Mouse (Mus musculus) lung, postnatal 0 days (tissue): ENCODE results near the gene Myo1g. TPM values are rescaled to one million over a fixed set of nuclear protein-coding genes. Genes with fewer than 3 reads are reported as not detected.

Experiments used
- ATAC-seq: fragments of 200-750 bp; cut with Nextera tagmentation; 2 replicates; pipeline ENCODE4 v1.8.0; 2017; ENCODE audit warnings: moderate library complexity
- DNase-seq: peaks from one replicate; pipeline ENCODE4 v3.0.0-alpha.2; 2016; ENCODE audit warnings: low spot score
- H3K27ac ChIP-seq: fragments of 300-500 bp; sonication (generic); 2 replicates; pipeline ENCODE4 v1.5.1; 2014; ENCODE audit warnings: antibody characterized with exemption, mild to moderate bottlenecking, low read length, mixed read lengths
- H3K27me3 ChIP-seq: fragments of 300-500 bp; sonication (generic); replicated peaks from 2 replicates; pipeline ENCODE4 v1.6.1; 2014; ENCODE audit warnings: low read length, mixed read lengths; ENCODE audit not compliant: insufficient read depth
- H3K36me3 ChIP-seq: fragments of 300-500 bp; sonication (generic); 2 replicates; pipeline ENCODE4 v1.6.1; 2014; ENCODE audit warnings: low read length, mixed read lengths; ENCODE audit not compliant: insufficient read depth
- H3K4me1 ChIP-seq: fragments of 300-500 bp; sonication (generic); 2 replicates; pipeline ENCODE4 v1.6.1; 2014; ENCODE audit warnings: antibody characterized with exemption, low read depth, low read length, mixed read lengths; ENCODE audit not compliant: insufficient read depth
- H3K4me2 ChIP-seq: fragments of 300-500 bp; sonication (generic); replicated peaks from 2 replicates; pipeline ENCODE4 v1.6.1; 2014; ENCODE audit warnings: low read depth, mild to moderate bottlenecking, low read length, moderate library complexity, mixed read lengths
- H3K4me3 ChIP-seq: fragments of 300-500 bp; sonication (generic); 2 replicates; pipeline ENCODE4 v1.5.1; 2014; ENCODE audit warnings: low read depth, low read length
- H3K9ac ChIP-seq: fragments of 300-500 bp; sonication (generic); replicated peaks from 2 replicates; pipeline ENCODE4 v1.6.1; 2014; ENCODE audit warnings: low read depth, mild to moderate bottlenecking
- H3K9me3 ChIP-seq: fragments of 300-500 bp; sonication (generic); 2 replicates; pipeline ENCODE4 v1.6.1; 2016; ENCODE audit warnings: low read length, mixed read lengths
- CTCF ChIP-seq: IDR thresholded peaks from 2 replicates; pipeline ENCODE4 v1.5.1; 2016; ENCODE audit warnings: antibody characterized with exemption, mild to moderate bottlenecking
- EP300 ChIP-seq: IDR thresholded peaks from 2 replicates; pipeline ENCODE4 v1.6.1; 2016; ENCODE audit warnings: antibody characterized with exemption, mild to moderate bottlenecking, control low read depth
- WGBS: fragments of 180-500 bp; shearing (Covaris S2); extraction: QIAGEN DNeasy Blood & Tissue Kit; methylation state at CpG from one replicate; pipeline ENCODE4 v1.1.7; 2014; 5-methylcytosine and 5-hydroxymethylcytosine counted together
- polyA plus RNA-seq: library from polyadenylated mRNA; unstranded; fragments of >200 nt; fragmentation: Nextera tagmentation; extraction: Ambion mirVana; gene quantifications from 2 replicates; pipeline ENCODE4 v1.2.1, GENCODE M21; 2015

Gene Myo1g
- polyA plus RNA-seq, 1 experiment from 2014 or later, result 6.2 TPM

DNA sequence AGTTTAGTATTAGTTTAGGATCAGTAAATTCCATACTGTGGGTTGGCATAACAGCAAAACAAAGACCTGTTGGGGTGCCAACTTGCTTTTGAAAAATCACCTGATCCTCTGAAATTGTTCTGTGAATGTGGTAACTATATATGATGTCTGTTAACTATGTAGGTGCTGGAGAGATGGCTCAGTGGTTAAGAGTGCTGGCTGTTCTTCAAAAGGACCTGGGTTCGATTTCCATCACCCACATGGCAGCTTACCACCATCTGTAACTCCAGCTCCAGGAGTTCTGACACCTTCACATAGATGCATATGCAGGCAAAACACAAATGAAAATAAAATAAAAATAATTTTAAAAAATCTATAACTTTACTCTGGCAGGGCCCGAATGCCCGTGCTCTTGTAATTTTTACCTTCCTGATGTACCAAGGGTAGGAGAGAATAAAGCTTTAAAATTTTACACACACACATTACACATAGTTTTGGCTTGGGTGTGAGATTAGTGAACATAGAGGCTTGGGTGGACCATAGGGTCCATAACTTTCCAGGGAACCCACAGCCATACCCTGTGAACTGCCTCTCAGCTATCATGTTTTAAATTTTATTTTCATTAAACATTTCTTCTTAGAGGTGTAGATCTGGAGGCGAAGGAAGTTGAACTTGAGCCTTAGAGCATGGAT, 24.6 kb upstream of the Myo1g start:
- Histone ChIP-seq H3K36me3 (no peaks in the 10 kb centered on the region), H3K4me1 (peaks cover 6% of the 10 kb centered on the region; the same call in 1 of the 2 replicates), H3K9ac (no peak overlapping the region), H3K4me2 (no peak overlapping the region), H3K27ac (0 out of 2 replicates have a peak overlapping the region, but pooled peaks have one; percentile 99), H3K4me3 (no peak overlapping the region), H3K9me3 (no peaks in the 10 kb centered on the region), H3K27me3 (no peaks in the 10 kb centered on the region)
- 95% methylated on average over 4 of the region's 4 CpGs for WGBS
- ATAC-seq (no peak), DNase-seq (no peak)
- TF ChIP-seq CTCF (no peak), EP300 (no peak)

DNA sequence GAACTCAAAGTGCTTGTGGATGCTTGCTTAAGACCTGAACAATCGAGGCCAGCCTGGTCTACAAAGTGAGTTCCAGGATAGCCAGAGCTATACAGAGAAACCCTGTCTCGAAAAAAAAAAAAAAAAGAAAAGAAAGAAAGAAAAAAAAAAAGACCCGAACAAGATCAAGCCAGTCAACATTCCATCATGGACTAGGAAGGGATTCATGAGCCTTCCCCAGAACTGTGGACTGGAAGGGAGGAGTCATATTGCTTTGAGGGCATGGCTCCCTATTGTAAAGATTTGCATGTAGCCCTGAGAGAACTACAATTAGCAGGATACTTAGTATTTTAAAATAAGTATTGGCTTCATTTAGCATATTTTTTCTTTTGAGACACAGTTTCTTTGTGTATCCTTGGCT, 23.9 kb upstream of the Myo1g start:
- no peak overlapping the region for H3K4me3 ChIP-seq
- H3K27ac ChIP-seq, result no peak overlapping the region
- WGBS, result 75% methylated on average over 3 of the region's 3 CpGs
- H3K27me3 ChIP-seq, result no peaks in the 10 kb centered on the region
- H3K4me1 ChIP-seq, result peaks cover 6% of the 10 kb centered on the region; the same call in 1 of the 2 replicates
- H3K36me3 ChIP-seq, result no peaks in the 10 kb centered on the region
- H3K9ac ChIP-seq, result no peak overlapping the region
- no peak overlapping the region for H3K4me2 ChIP-seq
- no peak for DNase-seq
- no peak for TF ChIP-seq CTCF
- ATAC-seq, result no peak
- H3K9me3 ChIP-seq, result no peaks in the 10 kb centered on the region

DNA sequence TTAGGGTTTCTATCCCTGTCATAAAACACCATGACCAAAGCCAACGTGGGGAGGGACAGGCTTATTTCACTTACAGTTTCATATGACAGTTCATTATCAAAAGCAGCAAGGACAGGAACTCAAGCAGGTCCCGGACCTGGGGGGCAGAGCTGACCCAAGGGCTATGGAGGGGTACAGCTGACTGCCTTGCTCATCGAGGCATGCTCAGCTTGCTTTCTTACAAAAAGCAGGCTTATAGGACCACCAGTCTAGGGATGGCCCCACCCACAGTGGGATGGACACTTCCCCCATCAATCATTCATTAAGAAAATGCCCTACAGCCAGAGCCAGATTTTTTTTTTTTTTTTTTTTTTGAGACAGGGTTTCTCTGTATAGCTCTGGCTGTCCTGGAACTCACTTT, 10.0 kb upstream of the Myo1g start:
- TF ChIP-seq EP300, result no peak
- no peak for TF ChIP-seq CTCF
- no peaks in the 10 kb centered on the region for H3K9me3 ChIP-seq
- no peak overlapping the region for H3K9ac ChIP-seq
- H3K4me1 ChIP-seq, result peaks cover 8% of the 10 kb centered on the region; the same call in 1 of the 2 replicates
- H3K4me2 ChIP-seq, result no peak overlapping the region
- H3K36me3 ChIP-seq, result no peaks in the 10 kb centered on the region
- WGBS, result 86% methylated on average over 3 of the region's 3 CpGs
- no peak overlapping the region for H3K27ac ChIP-seq
- no peak for ATAC-seq
- no peaks in the 10 kb centered on the region for H3K27me3 ChIP-seq
- DNase-seq, result no peak
- no peak overlapping the region for H3K4me3 ChIP-seq

DNA sequence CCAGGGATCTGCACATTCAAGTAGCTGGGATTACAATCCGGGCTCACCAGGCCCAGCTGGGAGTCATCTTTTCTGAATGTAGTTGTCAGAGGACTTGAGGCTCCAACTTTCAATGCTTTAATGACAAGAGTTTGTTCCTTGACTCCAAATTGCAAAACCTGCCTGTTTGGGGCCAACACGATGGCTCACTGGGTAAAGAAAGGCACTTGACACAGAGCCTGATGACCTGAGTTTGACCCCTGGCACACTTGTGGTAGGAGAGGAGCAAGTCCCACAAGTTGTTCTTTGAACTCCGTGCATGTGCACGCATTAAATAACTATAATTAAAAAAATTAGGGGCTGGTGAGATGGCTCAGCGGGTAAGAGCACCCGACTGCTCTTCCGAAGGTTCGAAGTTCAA, 9.2 kb upstream of the Myo1g start:
- Histone ChIP-seq H3K4me2 (no peak overlapping the region), H3K9ac (no peak overlapping the region), H3K27ac (no peak overlapping the region), H3K4me3 (no peak overlapping the region), H3K36me3 (peaks cover 4% of the 10 kb centered on the region), H3K27me3 (no peaks in the 10 kb centered on the region), H3K4me1 (peaks cover 8% of the 10 kb centered on the region; the same call in 1 of the 2 replicates), H3K9me3 (no peaks in the 10 kb centered on the region)
- ATAC-seq (no peak), DNase-seq (no peak)
- no peak for TF ChIP-seq EP300
- TF ChIP-seq CTCF, result no peak
- WGBS, result 84% methylated on average over 8 of the region's 8 CpGs

DNA sequence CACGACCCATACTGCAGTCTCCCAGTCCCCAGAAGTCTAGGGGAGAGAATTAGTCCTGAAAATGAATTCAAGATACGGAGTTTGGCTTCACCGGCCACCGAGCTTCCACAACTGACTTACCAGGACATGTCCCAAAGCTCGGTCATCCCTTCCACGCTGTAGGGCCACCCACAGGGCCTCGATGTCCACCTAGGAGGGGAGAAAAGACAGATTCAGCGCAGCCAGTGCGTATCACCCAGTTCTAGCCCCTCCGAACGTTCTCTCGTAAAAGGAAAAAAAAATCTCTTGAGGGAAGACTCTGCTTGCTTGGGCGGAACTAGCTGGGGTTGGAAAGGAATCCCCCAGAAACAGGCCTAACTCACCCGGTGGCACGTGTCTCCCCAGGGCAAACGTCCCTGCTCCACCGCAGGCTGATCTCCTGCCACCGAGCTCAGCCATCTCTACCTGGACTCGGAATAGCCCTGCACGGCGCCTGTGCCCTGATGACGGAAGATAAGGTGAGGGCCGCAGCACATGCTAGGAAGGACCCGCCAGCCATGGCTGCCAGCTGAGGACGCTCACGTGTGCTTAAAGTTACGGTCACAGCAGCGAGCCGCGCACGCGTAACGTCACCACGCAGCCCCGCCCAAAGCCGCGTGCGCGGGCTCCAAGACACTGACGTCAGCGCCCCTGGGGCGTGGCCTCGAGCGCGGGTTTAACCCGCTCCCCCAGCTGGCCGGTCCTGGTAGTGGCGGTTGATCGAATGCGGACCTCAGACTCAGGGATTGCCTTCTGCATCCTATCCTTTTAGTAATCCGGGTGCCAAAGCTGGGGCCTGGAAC, 7.6 kb upstream of the Myo1g start:
- no peaks in the 10 kb centered on the region for H3K27me3 ChIP-seq
- H3K9ac ChIP-seq, result peak overlapping the region; percentile 37
- WGBS, result 1% methylated on average over 51 of the region's 51 CpGs
- no peaks in the 10 kb centered on the region for H3K9me3 ChIP-seq
- H3K27ac ChIP-seq, result peak overlapping the region; percentile 85
- peaks cover 8% of the 10 kb centered on the region for H3K36me3 ChIP-seq
- ATAC-seq (peak; percentile 99), DNase-seq (peak; percentile 98)
- TF ChIP-seq EP300 (no peak), CTCF (peak; percentile 88)
- H3K4me2 ChIP-seq, result peak overlapping the region; percentile 59
- peaks cover 8% of the 10 kb centered on the region; the same call in 1 of the 2 replicates for H3K4me1 ChIP-seq
- H3K4me3 ChIP-seq, result peak overlapping the region; percentile 46
